Mouse (Mus musculus) gastrocnemius, adult 18-20 months (tissue): ENCODE results near the gene Cdk5. TPM values are rescaled to one million over a fixed set of nuclear protein-coding genes. Genes with fewer than 3 reads are reported as not detected.
A peak's percentile ranks its signal among the peaks of the same experiment; 100 is the strongest.
"Not testable (repeated sequence)": the region's sequence is repeated elsewhere in the genome, so short reads cannot be mapped to it uniquely, and the experiment has no call there.

Source experiments
- DNase-seq: peaks from one replicate; pipeline ENCODE4 v3.0.0; 2021; ENCODE audit warnings: low spot score
- total RNA-seq, 2 experiments: library from RNA; stranded (reverse); gene quantifications; 2 replicates each; pipeline ENCODE4 v1.2.3; 2021

The Cdk5 gene
- total RNA-seq, 2 experiments from 2014 or later: 10.5 to 11.2 TPM

- DNase-seq: no peak
These were observed 22.3 kb downstream of the Cdk5 start for GRCm38 (mm10) chr5:24400911-24401605.

- no peak for DNase-seq
These were observed 23.0 kb downstream of the Cdk5 start for GRCm38 (mm10) chr5:24400362-24400761.

GRCm38 (mm10) chr5:24399686-24400085 is 23.6 kb downstream of the Cdk5 start:
- no peak for DNase-seq

GRCm38 (mm10) chr5:24396254-24396653 is 27.1 kb downstream of the Cdk5 start:
- DNase-seq: not testable (repeated sequence)

GRCm38 (mm10) chr5:24394165-24394894 is 29.0 kb downstream of the Cdk5 start:
- peak; percentile 98 for DNase-seq

- DNase-seq: peak; percentile 79
These were observed 29.8 kb downstream of the Cdk5 start, which contains the start of gene Abcb8 for GRCm38 (mm10) chr5:24393392-24393997. Gene Abcb8 (plus strand): TSS chr5:24393663.

GRCm38 (mm10) chr5:24392724-24393123 is 30.6 kb downstream of the Cdk5 start:
- no peak for DNase-seq

GRCm38 (mm10) chr5:24391864-24392263 is 31.5 kb downstream of the Cdk5 start, which contains the start of gene Atg9b:
Gene Atg9b (minus strand): TSS chr5:24392143.
- DNase-seq: no peak

GRCm38 (mm10) chr5:24389658-24390020 is 33.7 kb downstream of the Cdk5 start:
- DNase-seq: no peak

- no peak for DNase-seq
These were observed 34.2 kb downstream of the Cdk5 start for GRCm38 (mm10) chr5:24389011-24389657.

- DNase-seq: no peak
These were observed 34.9 kb downstream of the Cdk5 start for GRCm38 (mm10) chr5:24388246-24388915.

- peak; percentile 49 for DNase-seq
These were observed 35.8 kb downstream of the Cdk5 start for GRCm38 (mm10) chr5:24387264-24388241.

GRCm38 (mm10) chr5:24385887-24386550 is 37.3 kb downstream of the Cdk5 start:
- DNase-seq: no peak

- DNase-seq: no peak
These were observed 38.0 kb downstream of the Cdk5 start for GRCm38 (mm10) chr5:24385374-24385773.

GRCm38 (mm10) chr5:24384407-24384806 is 38.9 kb downstream of the Cdk5 start:
- peak; percentile 30 for DNase-seq

- peak; percentile 89 for DNase-seq
These were observed 40.1 kb downstream of the Cdk5 start for GRCm38 (mm10) chr5:24383026-24383859.

GRCm38 (mm10) chr5:24381988-24382387 is 41.3 kb downstream of the Cdk5 start:
- no peak for DNase-seq

GRCm38 (mm10) chr5:24381486-24381885 is 41.8 kb downstream of the Cdk5 start:
- DNase-seq: no peak

- no peak for DNase-seq
These were observed 42.8 kb downstream of the Cdk5 start for GRCm38 (mm10) chr5:24380499-24380898.
